Mouse (Mus musculus) embryonic facial prominence, embryonic 15.5 days (tissue): ENCODE data around the gene Creg1. TPM values are rescaled to one million over a fixed set of nuclear protein-coding genes. Genes with fewer than 3 reads are reported as not detected.
"Not testable (repeated sequence)": the region's sequence is repeated elsewhere in the genome, so short reads cannot be mapped to it uniquely, and the experiment has no call there.

Source experiments
- ATAC-seq: fragments of 200-750 bp; cut with Nextera tagmentation; 2 replicates; pipeline ENCODE4 v1.8.0; 2017; ENCODE audit warnings: low read depth, moderate TSS enrichment; ENCODE audit not compliant: insufficient number of reproducible peaks, low FRiP score, low TSS enrichment
- H3K27ac ChIP-seq: fragments of 300-500 bp; sonication (generic); replicated peaks from 2 replicates; pipeline ENCODE4 v1.5.1; 2015; ENCODE audit warnings: mild to moderate bottlenecking, inconsistent platforms
- H3K27me3 ChIP-seq: fragments of 300-500 bp; sonication (generic); 2 replicates; pipeline ENCODE4 v1.6.1; 2015; ENCODE audit warnings: inconsistent platforms
- H3K36me3 ChIP-seq: fragments of 300-500 bp; sonication (generic); 2 replicates; pipeline ENCODE4 v1.6.1; 2015; ENCODE audit warnings: mild to moderate bottlenecking, inconsistent platforms
- H3K4me1 ChIP-seq: fragments of 300-500 bp; sonication (generic); 2 replicates; pipeline ENCODE4 v1.6.1; 2015; ENCODE audit warnings: inconsistent platforms
- H3K4me2 ChIP-seq: fragments of 300-500 bp; sonication (generic); replicated peaks from 2 replicates; pipeline ENCODE4 v1.6.1; 2015; ENCODE audit warnings: mild to moderate bottlenecking, inconsistent platforms
- H3K4me3 ChIP-seq: fragments of 300-500 bp; sonication (generic); replicated peaks from 2 replicates; pipeline ENCODE4 v1.5.1; 2015; ENCODE audit warnings: mild to moderate bottlenecking, inconsistent platforms
- H3K9ac ChIP-seq: fragments of 300-500 bp; sonication (generic); 2 replicates; pipeline ENCODE4 v1.6.1; 2015; ENCODE audit warnings: inconsistent platforms
- H3K9me3 ChIP-seq: fragments of 300-500 bp; sonication (generic); replicated peaks from 2 replicates; pipeline ENCODE4 v1.6.1; 2016; ENCODE audit warnings: inconsistent platforms
- whole genome bisulfite sequencing: fragments of 180-500 bp; shearing (Covaris S2); methylation state at CpG from one replicate; pipeline ENCODE4 v1.1.7; 2015; 5-methylcytosine and 5-hydroxymethylcytosine counted together
- polyA plus RNA-seq: library from polyadenylated mRNA; unstranded; fragments of >200 nt; fragmentation: Nextera tagmentation; extraction: Ambion mirVana; gene quantifications from 2 replicates; pipeline ENCODE4 v1.2.1, GENCODE M21; 2015

The Creg1 gene
- polyA plus RNA-seq, 1 experiment from 2014 or later: 62.8 TPM

- H3K4me1 ChIP-seq: no peaks in the 10 kb centered on the region
- H3K4me3 ChIP-seq: no peak overlapping the region
- no peak for ATAC-seq
- WGBS: 81% methylated on average over 6 of the region's 6 CpGs
- no peak overlapping the region for H3K4me2 ChIP-seq
- H3K9me3 ChIP-seq: no peaks in the 10 kb centered on the region
- no peaks in the 10 kb centered on the region for H3K36me3 ChIP-seq
- H3K27ac ChIP-seq: no peak overlapping the region
- no peak overlapping the region for H3K9ac ChIP-seq
- H3K27me3 ChIP-seq: no peaks in the 10 kb centered on the region
Observed at GRCm38 (mm10) chr1:165754205-165754604, 9.3 kb upstream of the Creg1 start.

GRCm38 (mm10) chr1:165755194-165755593 lies 8.4 kb upstream of the Creg1 start:
- ATAC-seq: no peak
- Histone ChIP-seq H3K4me3 (no peak overlapping the region), H3K27me3 (no peaks in the 10 kb centered on the region), H3K9me3 (no peaks in the 10 kb centered on the region), H3K27ac (no peak overlapping the region), H3K4me2 (no peak overlapping the region), H3K36me3 (no peaks in the 10 kb centered on the region), H3K4me1 (no peaks in the 10 kb centered on the region), H3K9ac (no peak overlapping the region)
- WGBS: 42% methylated on average over 4 of the region's 4 CpGs

GRCm38 (mm10) chr1:165761522-165762305 lies 1.8 kb upstream of the Creg1 start:
- Histone ChIP-seq H3K4me2 (no peak overlapping the region), H3K36me3 (no peaks in the 10 kb centered on the region), H3K9me3 (no peaks in the 10 kb centered on the region), H3K27me3 (no peaks in the 10 kb centered on the region), H3K27ac (no peak overlapping the region), H3K4me3 (no peak overlapping the region), H3K9ac (no peak overlapping the region), H3K4me1 (peaks cover 11% of the 10 kb centered on the region)
- 72% methylated on average over 3 of the region's 3 CpGs for WGBS
- no peak for ATAC-seq

GRCm38 (mm10) chr1:165762498-165762897 lies 1.0 kb upstream of the Creg1 start:
- ATAC-seq, H3K4me3 ChIP-seq, H3K4me2 ChIP-seq, H3K9me3 ChIP-seq, H3K27me3 ChIP-seq, H3K9ac ChIP-seq, H3K27ac ChIP-seq, H3K36me3 ChIP-seq: not testable (repeated sequence)
- H3K4me1 ChIP-seq: peaks cover 11% of the 10 kb centered on the region
- 65% methylated on average over 2 of the region's 2 CpGs for WGBS

GRCm38 (mm10) chr1:165762914-165763634 lies 472 bp upstream of the Creg1 start:
- H3K4me1 ChIP-seq: peaks cover 11% of the 10 kb centered on the region
- no peaks in the 10 kb centered on the region for H3K27me3 ChIP-seq
- 19% methylated on average over 14 of the region's 14 CpGs for WGBS
- no peak overlapping the region for H3K9ac ChIP-seq
- H3K4me3 ChIP-seq: peak overlapping the region; percentile 78
- no peak overlapping the region for H3K27ac ChIP-seq
- peak overlapping the region; percentile 91 for H3K4me2 ChIP-seq
- ATAC-seq: 0 out of 2 replicates have a peak, but pooled peaks have one; percentile 9
- no peaks in the 10 kb centered on the region for H3K9me3 ChIP-seq
- no peaks in the 10 kb centered on the region for H3K36me3 ChIP-seq

- peak overlapping the region; percentile 78 for H3K4me3 ChIP-seq
- ATAC-seq: no peak
- no peak overlapping the region for H3K27ac ChIP-seq
- H3K9me3 ChIP-seq: no peaks in the 10 kb centered on the region
- H3K36me3 ChIP-seq: no peaks in the 10 kb centered on the region
- WGBS: 38% methylated on average over 9 of the region's 9 CpGs
- peaks cover 11% of the 10 kb centered on the region for H3K4me1 ChIP-seq
- H3K27me3 ChIP-seq: no peaks in the 10 kb centered on the region
- H3K4me2 ChIP-seq: peak overlapping the region; percentile 91
- H3K9ac ChIP-seq: peak overlapping the region; percentile 51; the same call in 1 of the 2 replicates
Observed at GRCm38 (mm10) chr1:165764571-165764970, 1.0 kb downstream of the Creg1 start.

- peak overlapping the region; percentile 78; the same call in 1 of the 2 replicates for H3K4me3 ChIP-seq
- no peak overlapping the region for H3K27ac ChIP-seq
- no peaks in the 10 kb centered on the region for H3K36me3 ChIP-seq
- peaks cover 11% of the 10 kb centered on the region for H3K4me1 ChIP-seq
- no peak overlapping the region for H3K4me2 ChIP-seq
- 82% methylated on average over 11 of the region's 11 CpGs for WGBS
- no peak for ATAC-seq
- H3K27me3 ChIP-seq: no peaks in the 10 kb centered on the region
- H3K9ac ChIP-seq: no peak overlapping the region
- H3K9me3 ChIP-seq: no peaks in the 10 kb centered on the region
Observed at GRCm38 (mm10) chr1:165765041-165765440, 1.5 kb downstream of the Creg1 start.

GRCm38 (mm10) chr1:165765651-165766294 lies 2.2 kb downstream of the Creg1 start:
- H3K4me1 ChIP-seq: peaks cover 11% of the 10 kb centered on the region
- H3K27ac ChIP-seq: no peak overlapping the region
- H3K4me3 ChIP-seq: no peak overlapping the region
- ATAC-seq: no peak
- no peaks in the 10 kb centered on the region for H3K9me3 ChIP-seq
- 60% methylated on average over 17 of the region's 17 CpGs for WGBS
- no peak overlapping the region for H3K4me2 ChIP-seq
- H3K27me3 ChIP-seq: no peaks in the 10 kb centered on the region
- no peak overlapping the region for H3K9ac ChIP-seq
- H3K36me3 ChIP-seq: no peaks in the 10 kb centered on the region

- H3K4me3 ChIP-seq: no peak overlapping the region
- H3K4me1 ChIP-seq: peaks cover 14% of the 10 kb centered on the region
- no peak for ATAC-seq
- H3K9me3 ChIP-seq: no peaks in the 10 kb centered on the region
- no peak overlapping the region for H3K9ac ChIP-seq
- H3K36me3 ChIP-seq: 0 out of 2 replicates have a peak, but pooled peaks cover 5% of the 10 kb centered on the region
- 86% methylated on average over 7 of the region's 7 CpGs for WGBS
- H3K27ac ChIP-seq: no peak overlapping the region
- H3K4me2 ChIP-seq: no peak overlapping the region
- H3K27me3 ChIP-seq: no peaks in the 10 kb centered on the region
Observed at GRCm38 (mm10) chr1:165766295-165766890, 2.8 kb downstream of the Creg1 start.

- Histone ChIP-seq H3K4me3 (no peak overlapping the region), H3K9me3 (no peaks in the 10 kb centered on the region), H3K9ac (no peak overlapping the region), H3K4me2 (no peak overlapping the region), H3K27me3 (no peaks in the 10 kb centered on the region), H3K4me1 (peaks cover 16% of the 10 kb centered on the region), H3K36me3 (0 out of 2 replicates have a peak, but pooled peaks cover 5% of the 10 kb centered on the region), H3K27ac (no peak overlapping the region)
- WGBS: 79% methylated on average over 9 of the region's 9 CpGs
- no peak for ATAC-seq
Observed at GRCm38 (mm10) chr1:165768894-165769512, 5.5 kb downstream of the Creg1 start.
